11 mouse cellular contexts compared by ENCODE assay signal in the genomic region with DNA sequence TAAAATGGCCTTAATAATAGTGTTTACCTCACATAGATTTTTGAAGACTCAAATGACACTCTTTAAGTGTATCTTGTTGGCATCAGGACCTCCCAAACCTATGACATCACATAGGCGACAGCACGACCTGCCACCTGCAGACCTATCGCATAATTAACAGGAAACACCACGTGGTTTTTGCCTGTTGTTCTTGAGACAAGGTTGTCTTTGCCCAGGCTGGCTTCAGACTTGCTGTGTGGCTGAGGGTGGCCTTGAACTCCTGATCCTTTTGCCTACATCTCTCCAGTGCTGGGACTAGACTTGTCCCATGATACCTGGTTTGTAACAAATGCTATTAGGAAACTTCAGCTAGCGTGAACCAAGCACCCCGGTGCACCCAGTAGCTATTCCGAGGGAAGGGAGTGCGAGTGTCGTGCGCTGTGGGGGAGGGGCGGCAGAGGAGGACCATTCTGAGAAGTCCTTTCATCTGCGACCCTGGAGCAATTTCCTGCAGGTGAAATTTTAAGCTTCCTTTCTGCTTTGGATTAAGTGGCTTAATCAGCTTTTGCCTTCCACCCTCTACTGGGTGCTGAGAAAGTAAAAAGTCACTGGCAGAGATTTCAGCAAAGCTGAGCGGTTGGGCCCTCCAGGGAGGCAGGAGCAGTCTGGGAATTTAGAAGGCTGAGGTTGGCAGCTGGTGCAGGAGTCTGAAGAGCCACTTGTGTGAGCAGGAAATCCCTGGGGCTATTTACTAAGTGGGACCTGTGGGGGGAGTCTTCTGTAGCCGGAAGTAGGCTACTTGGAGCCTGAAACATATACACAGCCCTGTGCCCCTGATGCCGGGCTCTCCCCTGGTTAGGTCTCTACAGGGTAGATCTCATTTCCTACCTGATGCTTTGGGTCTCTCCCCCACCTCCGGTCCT.
DNase-seq lines count a peak whose midpoint lies in the region; ATAC-seq and TF ChIP-seq lines count a peak whose summit lies in the region.
"Had no signal": no experiment of that assay in that cellular context is flagged by ENCODE, and none has a peak within 500 bp of the region (broad histone marks: within the 10 kb centered on the region; RNA-seq: fewer than 3 reads in every experiment).

No protein-coding gene starts in this region.

- peaks cover 48% of the 10 kb centered on the region for H3K4me1 ChIP-seq in kidney, embryonic 15.5 days
- peaks cover 73% of the 10 kb centered on the region for H3K4me1 ChIP-seq in embryonic facial prominence, embryonic 10.5 days
- peaks cover 74% of the 10 kb centered on the region for H3K4me1 ChIP-seq in lung, embryonic 15.5 days

- ATAC-seq in kidney, embryonic 15.5 days (replicated peaks; ENCODE audit: low FRiP score) = peak; percentile 26; the same call in 1 of the 2 replicates
- ATAC-seq in Patski = no peak
- peak; percentile 43; the same call in 1 of the 2 replicates for ATAC-seq in lung, embryonic 15.5 days (ENCODE audit: borderline replicate concordance, extremely low read depth, low FRiP score, low TSS enrichment)
- ATAC-seq: hindbrain, postnatal 0 days had no signal

- DNase-seq in kidney, adult 18-20 months = no peak
- DNase-seq in Patski (ENCODE audit: low read depth, low spot score) = peak; percentile 85
- DNase-seq in embryonic facial prominence, embryonic 10.5 days (ENCODE audit: low spot score) = peak; percentile 63
- no peak for DNase-seq in thymus, postnatal 36 days
- no peak for DNase-seq in urinary bladder, adult 2 months (ENCODE audit: low spot score)
- DNase-seq: adrenal gland, postnatal 25 days; cerebellum, adult 8-10 months; thymus, adult 2 months had no signal

- no peaks in the 10 kb centered on the region for H3K36me3 ChIP-seq in kidney, embryonic 15.5 days
- no peaks in the 10 kb centered on the region for H3K36me3 ChIP-seq in embryonic facial prominence, embryonic 10.5 days (replicated peaks)
- H3K36me3 ChIP-seq in lung, embryonic 15.5 days = no peaks in the 10 kb centered on the region

- POLR2A ChIA-PET in Patski (lab: Charles Lee) = interaction anchor here (1.2 kb wide), 1 partner anchor 47 kb away, joined by 3 read pairs; no protein-coding TSS in a partner anchor

- no peaks in the 10 kb centered on the region for H3K9me3 ChIP-seq in kidney, embryonic 15.5 days (replicated peaks)
- no peaks in the 10 kb centered on the region for H3K9me3 ChIP-seq in embryonic facial prominence, embryonic 10.5 days
- H3K9me3 ChIP-seq in lung, embryonic 15.5 days = no peaks in the 10 kb centered on the region

- in situ Hi-C loops in Patski (cut with MboI; ENCODE audit: low pct_unique_long_range_greater_than_20kb) = loop anchor here (5.0 to 10.0 kb wide), 3 partner anchors 36 to 649 kb away; partner anchors contain the start of genes Rgs16 and Rnasel

- no peak for TF ChIP-seq CTCF in Patski (IDR thresholded peaks at IDR 0.05)

- no peaks in the 10 kb centered on the region for H3K27me3 ChIP-seq in kidney, embryonic 15.5 days
- H3K27me3 ChIP-seq in Patski = no peaks in the 10 kb centered on the region
- peaks cover 19% of the 10 kb centered on the region for H3K27me3 ChIP-seq in embryonic facial prominence, embryonic 10.5 days (replicated peaks; ENCODE audit: low read depth, poor library complexity, severe bottlenecking)
- no peaks in the 10 kb centered on the region for H3K27me3 ChIP-seq in lung, embryonic 15.5 days

- 19% methylated on average over 16 of the region's 16 CpGs for WGBS in kidney, embryonic 15.5 days
- WGBS in embryonic facial prominence, embryonic 10.5 days = 8% methylated on average over 16 of the region's 16 CpGs
- 24% methylated on average over 16 of the region's 16 CpGs for WGBS in lung, embryonic 15.5 days

- no peak overlapping the region for H3K4me3 ChIP-seq in kidney, embryonic 15.5 days (replicated peaks)
- H3K4me3 ChIP-seq in embryonic facial prominence, embryonic 10.5 days = no peak overlapping the region
- no peak overlapping the region for H3K4me3 ChIP-seq in lung, embryonic 15.5 days

- no peak overlapping the region for H3K4me2 ChIP-seq in kidney, embryonic 15.5 days
- no peak overlapping the region for H3K4me2 ChIP-seq in lung, embryonic 15.5 days

- CTCF ChIA-PET in Patski (lab: Charles Lee) = interaction anchor here (1.3 kb wide), 1 partner anchor 127 kb away, joined by 4 read pairs; no protein-coding TSS in a partner anchor

- H3K27ac ChIP-seq in kidney, embryonic 15.5 days = peak overlapping the region; percentile 45
- H3K27ac ChIP-seq in embryonic facial prominence, embryonic 10.5 days (replicated peaks) = peak overlapping the region; percentile 48
- peak overlapping the region; percentile 88 for H3K27ac ChIP-seq in lung, embryonic 15.5 days
- H3K27ac ChIP-seq: hindbrain, postnatal 0 days had no signal

- no peak overlapping the region for H3K9ac ChIP-seq in kidney, embryonic 15.5 days
- H3K9ac ChIP-seq in lung, embryonic 15.5 days = no peak overlapping the region

Comparison
In these comparisons a context has a peak if more than half of its experiments do, and no peak if none do; other contexts are left out.
1. DNase-seq: peak in Patski (single experiment) and embryonic facial prominence, embryonic 10.5 days (single experiment); none in kidney, adult 18-20 months (single experiment), thymus, postnatal 36 days (0 of 2) and urinary bladder, adult 2 months (single experiment).
2. Peak in every context shown above with its lines, with median percentiles within 50 percentile points of each other: H3K27ac ChIP-seq.